Mouse (Mus musculus) heart, postnatal 25 days (tissue): ENCODE measurements at regions not wholly inside any gene's neighbourhood (a gene's known extent, or its start where the extent isn't known, plus 50 kb on each side); places are given as distances from the start of the nearest gene placed in this dataset.

Experiments used
- DNase-seq: peaks from one replicate; pipeline ENCODE4 v3.0.0; 2022; ENCODE audit warnings: low spot score
- intact Hi-C: fragments of 180-260 bp; cut with DNase I; formaldehyde crosslinking; loops from one replicate; pipeline ENCODE4 v1.15.1; 2025

DNA sequence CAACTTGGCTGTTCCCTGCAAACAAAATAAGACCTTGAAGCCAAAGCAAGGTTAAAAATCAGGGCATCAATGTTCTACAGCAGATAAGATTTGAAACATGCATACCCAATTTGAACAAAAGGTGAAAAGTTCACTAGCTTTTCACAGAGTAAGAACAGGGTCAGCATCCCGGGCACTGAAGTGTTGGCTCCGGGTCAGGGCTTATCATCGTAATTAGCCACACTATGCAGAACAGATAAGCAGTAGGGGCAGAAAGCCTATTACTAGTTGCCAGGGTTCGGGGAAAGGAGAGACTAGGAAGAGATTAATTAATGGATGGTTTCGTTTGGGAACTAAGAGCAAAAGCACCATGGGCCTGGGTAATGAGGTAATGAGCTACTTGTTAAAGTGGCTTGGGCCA lies 131.7 kb upstream of the Gpc5 start:
- intact Hi-C loops: no loop called here
- no peak for DNase-seq

- intact Hi-C loops: no loop called here
- no peak for DNase-seq
These were observed 126.1 kb upstream of the Gpc5 start for GRCm38 (mm10) chr14:114965941-114966340.

DNA sequence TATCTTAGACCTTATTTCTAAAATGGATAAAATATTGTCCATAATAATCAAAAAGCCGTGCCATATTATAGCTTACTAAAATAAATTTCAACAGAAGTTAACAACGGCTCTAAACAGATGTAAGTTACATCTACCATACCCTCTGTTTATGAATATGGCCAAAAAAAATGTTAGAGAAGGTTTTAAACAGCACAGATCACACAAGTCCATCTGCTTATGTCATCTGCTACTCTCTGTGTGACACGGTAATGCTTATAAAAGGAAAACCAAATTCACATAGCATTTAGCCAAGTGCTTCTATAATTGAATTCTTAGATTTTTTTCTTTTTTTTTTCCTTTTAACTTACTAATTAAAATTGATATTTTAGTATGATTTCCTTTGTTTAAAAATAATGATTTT lies 123.0 kb upstream of the Gpc5 start:
- no peak for DNase-seq
- intact Hi-C loops: no loop called here

GRCm38 (mm10) chr14:114981120-114981519 lies 110.9 kb upstream of the Gpc5 start:
- intact Hi-C loops: loop anchor here (2.0 kb wide), 1 partner anchor 126 kb away; no protein-coding TSS in a partner anchor
- DNase-seq: no peak

DNA sequence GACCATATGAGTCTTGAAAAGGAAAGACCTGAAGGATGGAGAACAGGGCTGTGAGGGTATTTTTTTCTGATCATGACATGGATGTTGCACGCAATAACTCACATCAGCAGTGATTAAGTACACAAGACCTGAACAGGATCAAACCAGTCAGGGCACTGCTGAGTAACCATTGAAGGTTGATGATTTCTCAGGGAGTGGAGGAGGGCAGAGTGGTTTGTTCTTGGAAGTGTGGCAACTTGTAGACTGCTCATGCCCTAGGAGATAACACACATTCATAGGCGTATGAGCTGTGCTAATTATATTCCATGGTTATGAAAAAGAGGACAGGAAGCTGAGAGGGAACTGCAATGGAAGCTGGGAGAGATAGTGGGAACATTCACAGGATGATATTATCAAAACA lies 88.8 kb upstream of the Gpc5 start:
- DNase-seq: no peak
- intact Hi-C loops: no loop called here

DNA sequence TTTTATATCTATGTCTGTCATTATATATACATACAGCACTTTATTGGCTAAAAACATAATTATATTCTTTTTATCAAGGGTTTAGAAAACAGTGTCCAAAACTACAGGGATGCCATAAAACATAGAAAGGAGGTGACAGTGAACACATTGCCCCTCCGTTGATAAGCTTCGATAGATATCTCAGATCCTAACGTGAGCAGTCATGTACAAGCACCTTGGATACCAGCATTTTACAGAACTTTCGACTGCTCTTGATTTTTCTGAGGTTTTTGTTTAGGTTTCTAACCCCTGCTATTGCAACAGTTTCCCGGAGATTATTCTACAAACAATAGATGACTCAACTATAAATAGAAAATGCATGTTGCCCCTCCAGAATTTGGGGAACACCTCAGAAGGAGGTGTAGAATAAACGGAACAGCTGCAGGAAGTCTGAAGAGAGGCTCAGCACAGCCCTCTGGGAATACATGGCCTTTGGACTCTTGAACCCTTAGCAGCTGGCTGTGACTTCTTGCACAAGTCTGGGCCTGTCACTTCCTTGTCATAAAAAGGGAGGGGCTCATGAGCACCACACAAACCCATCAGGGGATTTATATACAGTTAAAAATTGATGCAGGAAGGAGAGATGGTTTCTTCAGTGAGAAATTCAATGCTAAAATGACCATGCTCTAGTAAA lies 87.1 kb upstream of the Gpc5 start:
- intact Hi-C loops: no loop called here
- DNase-seq: no peak

GRCm38 (mm10) chr14:115010877-115011276 lies 81.1 kb upstream of the Gpc5 start:
- DNase-seq: no peak
- intact Hi-C loops: no loop called here

DNA sequence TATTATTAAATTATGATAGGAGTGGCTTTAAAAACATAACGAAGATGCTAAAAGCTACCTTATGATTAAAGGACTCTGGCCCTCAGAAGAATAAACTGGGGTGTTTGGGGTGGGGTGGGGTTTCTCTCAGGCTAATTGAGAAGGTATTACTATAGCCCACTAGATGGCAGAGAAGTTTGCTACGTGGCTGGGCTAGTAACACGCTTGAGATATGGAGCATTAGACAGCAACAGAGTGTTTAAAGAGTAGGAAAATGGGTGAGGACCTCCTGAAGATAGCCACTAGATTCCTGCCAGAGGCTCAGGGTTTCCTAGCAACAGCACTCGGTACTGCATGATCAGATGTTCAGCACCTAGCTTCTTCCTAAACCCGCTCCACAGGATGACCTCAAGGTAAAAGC lies 76.7 kb upstream of the Gpc5 start:
- intact Hi-C loops: loop anchor here (5.0 kb wide), 1 partner anchor 377 kb away; no protein-coding TSS in a partner anchor

DNA sequence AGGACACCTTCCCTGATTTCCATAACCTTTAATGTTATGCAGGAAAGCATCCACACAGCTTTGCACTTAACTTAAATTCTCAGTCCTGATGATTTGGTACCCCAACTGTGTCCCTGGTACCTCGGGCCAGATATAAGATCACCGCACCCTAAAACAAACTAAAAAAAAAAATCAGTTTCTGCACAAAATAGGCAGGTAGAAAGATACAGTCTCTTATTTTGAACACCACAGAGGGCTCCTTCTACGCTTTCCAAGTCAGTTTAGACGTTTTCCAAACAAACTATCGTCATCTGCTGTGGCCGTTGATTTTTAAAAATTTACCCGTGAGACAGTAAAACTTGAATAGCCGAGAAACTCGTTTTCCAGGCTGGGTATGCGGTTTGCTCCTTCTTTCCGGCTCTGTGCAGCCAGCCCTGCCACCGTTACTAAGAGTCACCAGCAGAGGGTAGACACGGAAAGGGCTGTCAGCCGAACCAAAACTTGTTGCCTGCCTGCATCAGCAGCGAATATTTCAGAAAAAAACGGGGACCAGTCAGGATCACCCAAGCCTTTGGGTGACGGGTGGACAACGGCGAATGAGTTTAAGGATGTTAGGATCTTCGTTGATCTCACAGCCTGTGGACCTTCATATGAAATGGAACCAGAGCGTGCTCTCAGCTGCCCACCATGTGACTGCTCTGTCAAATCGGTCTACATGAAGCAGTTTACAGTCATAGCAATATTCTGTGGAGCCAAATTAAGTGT lies 74.4 kb upstream of the Gpc5 start:
- DNase-seq: peak; percentile 7
- intact Hi-C loops: loop anchor here (5.0 kb wide), 1 partner anchor 375 kb away; no protein-coding TSS in a partner anchor

More for the DNA sequence above, 76.7 kb upstream of the Gpc5 start:
- no peak for DNase-seq

GRCm38 (mm10) chr14:115028011-115028410 lies 64.0 kb upstream of the Gpc5 start:
- intact Hi-C loops: no loop called here

GRCm38 (mm10) chr14:115031734-115032133 lies 60.3 kb upstream of the Gpc5 start:
- intact Hi-C loops: no loop called here
- no peak for DNase-seq

More at GRCm38 (mm10) chr14:115028011-115028410, 64.0 kb upstream of the Gpc5 start:
- no peak for DNase-seq

- intact Hi-C loops: no loop called here
- no peak for DNase-seq
These were observed 58.5 kb upstream of the Gpc5 start for GRCm38 (mm10) chr14:115033375-115033969.

GRCm38 (mm10) chr14:115034718-115035437 lies 57.1 kb upstream of the Gpc5 start:
- DNase-seq: no peak
- intact Hi-C loops: no loop called here

DNA sequence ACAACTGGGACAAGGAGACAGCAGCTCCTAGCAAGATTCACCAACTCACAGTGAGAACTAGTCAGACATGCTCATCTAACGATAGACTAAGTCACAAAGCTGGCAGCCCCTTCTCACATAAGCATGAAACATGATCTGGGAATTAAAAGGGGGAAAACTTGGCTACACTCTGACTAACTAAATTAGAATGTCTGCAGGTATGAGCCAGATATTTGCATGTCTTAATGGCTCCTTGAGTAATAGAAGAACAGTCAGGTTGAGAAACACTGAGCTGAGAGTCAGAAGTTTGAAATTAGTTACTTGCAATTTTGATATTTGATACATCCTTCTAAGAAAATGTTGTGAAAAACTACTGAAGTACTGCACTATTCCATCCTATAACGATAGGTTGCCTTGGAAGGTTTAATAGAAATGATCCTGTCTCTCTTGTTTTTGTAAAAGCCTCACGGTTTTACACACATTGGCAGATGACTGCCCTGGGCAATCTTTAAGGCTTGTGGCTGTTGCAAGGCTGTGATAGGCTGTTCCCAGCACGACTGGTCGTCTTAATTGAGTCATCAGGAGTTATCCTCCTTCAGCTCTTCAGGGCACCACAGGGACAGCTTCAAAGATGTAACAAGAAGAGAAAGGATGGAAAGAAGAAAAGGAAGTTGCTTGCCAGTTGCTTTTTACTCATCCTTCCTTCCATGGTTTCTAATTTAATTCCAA lies 54.8 kb upstream of the Gpc5 start:
- DNase-seq: no peak
- intact Hi-C loops: no loop called here

DNA sequence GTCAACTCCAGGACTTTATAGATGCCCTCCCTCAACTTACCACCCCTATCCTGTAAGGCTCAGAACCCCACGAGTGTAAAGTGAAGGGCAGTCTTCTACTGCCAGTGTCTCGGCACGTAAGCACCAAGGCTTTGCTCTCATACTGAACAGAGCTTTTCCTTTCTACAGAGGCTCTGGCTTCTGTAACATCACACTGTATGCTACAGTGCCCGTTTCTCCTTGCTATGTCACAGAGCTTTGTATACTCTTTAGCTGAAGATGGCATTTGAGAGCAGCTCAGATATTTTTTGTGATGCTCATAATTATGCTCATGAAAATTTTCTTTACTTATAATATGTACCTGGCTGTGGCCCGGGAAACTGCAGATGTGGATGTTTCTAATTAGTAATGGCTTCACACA lies 53.2 kb upstream of the Gpc5 start:
- DNase-seq: no peak
- intact Hi-C loops: no loop called here

DNA sequence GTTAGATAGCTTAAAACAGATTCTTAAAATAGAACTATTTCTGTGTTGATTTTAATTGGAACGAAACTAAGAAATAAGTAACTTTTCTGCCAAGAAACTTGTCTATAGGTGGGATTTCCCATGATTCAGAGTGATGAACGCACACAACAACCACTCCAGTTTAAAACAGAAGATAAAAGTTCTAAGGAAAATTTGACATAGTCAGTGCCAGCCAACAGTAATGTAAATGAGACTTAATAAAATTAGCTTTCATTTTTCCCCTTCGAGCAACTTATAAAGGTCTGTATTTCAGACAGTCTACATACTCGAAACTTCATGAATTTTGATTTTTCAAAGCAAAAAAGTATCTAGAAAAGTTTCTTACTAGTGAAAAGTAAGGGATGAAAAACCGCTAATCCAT lies 52.5 kb upstream of the Gpc5 start:
- intact Hi-C loops: no loop called here
- no peak for DNase-seq

DNA sequence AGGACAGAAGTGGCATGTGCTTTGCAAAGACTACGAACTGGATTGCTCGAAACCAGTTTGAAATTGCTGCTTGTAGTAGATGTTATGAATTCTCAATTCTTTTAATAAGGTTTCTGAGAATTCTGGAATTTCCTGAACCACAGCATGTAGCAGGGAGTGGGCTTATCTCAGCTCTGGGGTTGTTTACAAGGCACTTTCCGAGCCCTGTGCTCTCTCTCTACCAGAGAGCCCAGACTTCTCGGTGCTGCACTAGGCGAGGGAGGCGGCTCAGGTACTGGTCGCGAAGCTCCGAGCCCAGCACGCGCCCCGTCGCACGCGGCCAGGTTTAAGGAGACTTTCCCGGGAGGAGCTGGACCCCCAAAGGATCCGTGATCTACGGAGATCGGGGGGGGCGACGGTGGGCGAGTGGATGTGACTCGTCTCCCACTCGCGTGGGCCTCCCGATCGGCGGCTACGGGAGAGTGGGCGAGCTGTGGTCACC lies 51.9 kb upstream of the Gpc5 start:
- no peak for DNase-seq
- intact Hi-C loops: loop anchor here (5.0 kb wide), 2 partner anchors 88 to 183 kb away; no protein-coding TSS in a partner anchor

DNA sequence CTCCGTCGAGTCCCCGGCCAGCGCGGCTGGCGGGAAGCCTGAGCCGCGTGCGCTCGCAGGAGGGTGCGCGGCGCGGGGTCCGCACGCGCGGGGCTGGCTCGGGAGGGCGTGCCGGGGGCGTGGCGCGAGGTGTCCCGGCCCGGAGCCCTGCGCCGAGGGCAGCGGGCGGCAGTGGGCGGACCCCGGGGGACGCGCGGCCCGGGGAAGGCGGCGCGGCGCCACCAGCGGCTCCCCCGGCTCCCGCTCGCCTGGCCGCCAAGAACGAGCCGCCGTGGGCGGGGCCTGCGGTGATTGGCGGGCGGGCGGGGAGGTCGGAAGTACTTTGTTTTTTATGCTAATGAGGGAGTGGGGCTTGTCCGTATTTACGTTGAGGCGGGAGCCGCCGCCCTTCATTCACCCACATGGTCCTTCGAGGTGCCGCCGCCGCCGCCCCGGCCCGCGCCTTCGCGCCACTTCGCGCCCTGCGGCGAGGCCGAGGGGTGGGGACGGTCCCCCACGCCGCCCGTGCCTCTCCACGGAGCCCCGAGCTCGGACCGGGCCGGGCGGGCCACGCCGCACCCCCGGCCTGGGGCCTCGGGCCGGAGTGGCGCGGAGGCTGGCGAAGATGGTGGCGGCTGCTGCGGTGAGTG lies 51.3 kb upstream of the Gpc5 start:
- DNase-seq: peak; percentile 76
- intact Hi-C loops: loop anchor here (5.0 kb wide), 2 partner anchors 88 to 183 kb away; no protein-coding TSS in a partner anchor
